In the genomic region with DNA sequence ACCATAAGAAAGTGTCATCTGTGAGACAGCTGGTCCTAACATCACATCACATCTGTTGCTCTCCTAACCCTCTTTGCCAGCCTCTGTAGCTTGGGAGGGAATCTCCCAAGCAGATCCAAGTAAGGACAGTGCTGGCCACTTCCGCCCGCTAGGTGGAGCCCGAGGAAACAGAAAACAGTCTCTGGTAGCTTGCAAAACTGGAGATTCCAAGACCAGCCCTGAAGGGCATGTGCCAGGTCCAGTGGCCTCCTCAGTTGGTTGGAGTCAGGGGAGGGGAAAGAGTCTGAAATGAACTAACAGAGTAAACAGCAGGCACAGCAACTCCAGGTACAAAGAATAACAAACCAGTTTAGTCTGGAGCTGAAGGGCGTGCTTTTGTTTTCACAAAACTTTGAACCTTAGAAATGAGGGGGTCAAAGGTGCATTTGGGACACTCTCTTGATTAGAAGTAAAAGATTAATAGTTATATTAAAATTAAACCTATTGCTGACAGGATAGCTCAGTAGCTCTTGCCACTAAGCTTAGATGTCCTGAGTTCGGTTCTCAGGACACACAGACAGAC, we compare ENCODE assay signal across 8 mouse cellular contexts. TPM values are rescaled to one million over a fixed set of nuclear protein-coding genes. Genes with fewer than 3 reads are reported as not detected.
DNase-seq lines count a peak whose midpoint lies in the region; ATAC-seq lines count a peak whose summit lies in the region.

No protein-coding gene starts in this region.

- intact Hi-C loops in gastrocnemius, postnatal 14 days (cut with DNase I; ENCODE audit: low total_unique reads): loop anchor here (5.0 to 10.0 kb wide), 2 partner anchors 120 to 437 kb away; no protein-coding TSS in a partner anchor

- DNase-seq in adipocyte (ENCODE audit: low spot score): peak; percentile 95
- peak; percentile 77 for DNase-seq in embryo, embryonic 10 days (ENCODE audit: low spot score)
- DNase-seq in gastrocnemius, postnatal 14 days: peak; percentile 83
- peak; percentile 44 to 87 for DNase-seq in left cerebral cortex, adult 9 months (ENCODE audit: low spot score in 2 of 2)
- DNase-seq in mesoderm, embryonic 11.5 days (ENCODE audit: low read depth, low spot score): peak; percentile 85
- peak; percentile 82 for DNase-seq in right cerebral cortex, postnatal 4 days
- DNase-seq in urinary bladder, postnatal 4 days (ENCODE audit: low spot score in 2 of 2): peak; percentile 70 to 78

- peak; percentile 78 for ATAC-seq in inflammation-experienced regulatory T-cells, adult 6 months

RNA-seq across cellular contexts. Expression of a gene that starts 14.2 kb away (rescaled TPM):
- 10 to 100 TPM; 36.7 to 42.8 TPM for total RNA-seq in gastrocnemius, postnatal 14 days (2021)
- 10 to 100 TPM in 2 of 3 experiments, 1 to 10 TPM in 1; 3.6 to 13.9 (median 11.5) TPM for polyA plus RNA-seq in inflammation-experienced regulatory T-cells, adult 6 months (2017; shearing (Covaris generic))

Comparison
In these comparisons a context has a peak if more than half of its experiments do, and no peak if none do; other contexts are left out.
1. Peak in every context shown above with its lines: DNase-seq and ATAC-seq.